Mouse (Mus musculus) hindbrain, embryonic 10.5 days (tissue): ENCODE results near the gene Cxcl3. TPM values are rescaled to one million over a fixed set of nuclear protein-coding genes. Genes with fewer than 3 reads are reported as not detected.

Experiments
- DNase-seq: peaks from one replicate; pipeline ENCODE4 v3.0.0-alpha.2; 2017; ENCODE audit warnings: low spot score
- H3K27ac ChIP-seq: fragments of 300-500 bp; sonication (generic); 2 replicates; pipeline ENCODE4 v1.5.1; 2016; ENCODE audit warnings: mild to moderate bottlenecking, moderate library complexity
- H3K27me3 ChIP-seq: fragments of 300-500 bp; sonication (generic); 2 replicates; pipeline ENCODE4 v1.6.1; 2016; ENCODE audit warnings: mild to moderate bottlenecking; ENCODE audit not compliant: poor library complexity, insufficient read depth, severe bottlenecking
- H3K36me3 ChIP-seq: fragments of 300-500 bp; sonication (generic); 2 replicates; pipeline ENCODE4 v1.6.1; 2016; ENCODE audit warnings: mild to moderate bottlenecking, moderate library complexity
- H3K4me1 ChIP-seq: fragments of 300-500 bp; sonication (generic); replicated peaks from 2 replicates; pipeline ENCODE4 v1.6.1; 2016; ENCODE audit warnings: mild to moderate bottlenecking
- H3K4me3 ChIP-seq: fragments of 300-500 bp; sonication (generic); 2 replicates; pipeline ENCODE4 v1.5.1; 2016; ENCODE audit warnings: mild to moderate bottlenecking, moderate library complexity
- H3K9me3 ChIP-seq: fragments of 300-500 bp; sonication (generic); 2 replicates; pipeline ENCODE4 v1.6.1; 2016; ENCODE audit warnings: mild to moderate bottlenecking, moderate library complexity
- WGBS: fragments of 180-500 bp; shearing (Covaris S2); methylation state at CpG from one replicate; pipeline ENCODE4 v1.1.7; 2016; 5-methylcytosine and 5-hydroxymethylcytosine counted together
- polyA plus RNA-seq: library from polyadenylated mRNA; unstranded; fragments of >200 nt; fragmentation: Nextera tagmentation; extraction: Ambion mirVana; gene quantifications from 2 replicates; pipeline ENCODE4 v1.2.1, GENCODE M21; 2016

Cxcl3 gene
- not detected in 2 replicates for polyA plus RNA-seq

DNA sequence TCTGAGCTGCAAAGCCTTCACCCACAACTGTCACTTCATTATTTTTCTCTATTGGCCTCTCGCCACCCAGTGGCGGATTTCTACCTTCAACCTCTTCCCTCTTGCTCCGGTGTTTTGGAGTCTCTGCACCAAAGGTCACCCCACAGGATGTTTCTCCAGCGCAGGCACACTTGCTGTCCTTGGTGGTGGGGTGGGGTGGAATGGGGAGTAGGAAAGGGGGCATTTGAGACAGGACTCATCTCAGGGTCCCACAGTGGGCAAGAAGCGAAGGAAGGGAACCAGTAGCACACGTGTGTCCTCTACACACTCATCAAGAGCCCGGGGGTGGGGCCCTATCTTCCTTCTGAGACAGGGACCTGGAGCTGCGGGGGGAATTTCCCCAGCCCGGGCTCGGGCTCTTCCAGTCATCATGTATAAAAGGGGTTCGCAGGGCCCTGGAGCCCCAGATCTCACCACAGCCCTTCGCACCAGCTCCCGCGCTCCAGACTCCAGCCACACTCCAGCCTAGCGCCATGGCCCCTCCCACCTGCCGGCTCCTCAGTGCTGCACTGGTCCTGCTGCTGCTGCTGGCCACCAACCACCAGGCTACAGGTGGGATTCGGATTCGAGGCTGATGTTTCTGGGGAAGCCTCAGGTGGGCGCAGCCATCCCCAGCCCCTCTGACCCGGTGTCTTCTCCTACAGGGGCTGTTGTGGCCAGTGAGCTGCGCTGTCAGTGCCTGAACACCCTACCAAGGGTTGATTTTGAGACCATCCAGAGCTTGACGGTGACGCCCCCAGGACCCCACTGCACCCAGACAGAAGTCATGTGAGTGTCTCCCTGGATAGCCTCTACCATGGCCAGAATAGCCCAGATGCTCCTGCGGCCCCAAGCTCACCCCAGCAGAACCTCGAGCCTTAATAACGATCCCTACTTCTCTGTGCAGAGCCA lies at the start of gene Cxcl3:
Gene Cxcl3, plus strand, starts transcription at position 445 of the 930 bp plus-strand sequence.
- Histone ChIP-seq H3K4me3 (peak within 1 kb of the TSS; percentile 50), H3K9me3 (no peaks in the 10 kb centered on the region), H3K27ac (no peak within 1 kb of the TSS), H3K27me3 (peaks cover 4% of the 10 kb centered on the region), H3K36me3 (no peaks in the 10 kb centered on the region), H3K4me1 (peaks cover 10% of the 10 kb centered on the region)
- 17% methylated on average over 26 of the region's 26 CpGs for WGBS
- DNase-seq, result peak; percentile 36

DNA sequence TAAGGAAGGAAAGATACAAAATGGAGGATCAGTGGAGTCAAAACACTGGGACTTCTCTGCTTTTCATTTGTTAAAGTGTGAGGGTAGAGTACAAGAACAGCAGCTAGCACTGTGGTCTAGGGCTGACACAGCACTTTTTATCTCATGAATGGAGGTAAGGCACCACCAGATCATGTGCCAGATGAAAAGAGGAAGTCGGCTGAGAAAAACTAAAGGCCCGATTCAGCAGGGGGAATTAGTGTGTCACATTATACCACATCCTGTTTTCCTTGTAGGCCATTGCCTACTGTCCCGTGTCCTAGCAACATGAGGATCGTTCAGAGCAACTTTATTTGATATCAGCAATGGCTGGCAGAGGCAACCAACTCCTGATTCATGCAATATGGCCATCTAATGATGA lies 43.9 kb upstream of the Cxcl3 start:
- no peak for DNase-seq
- Histone ChIP-seq H3K27ac (no peak overlapping the region), H3K27me3 (no peaks in the 10 kb centered on the region), H3K4me1 (no peaks in the 10 kb centered on the region), H3K9me3 (no peaks in the 10 kb centered on the region), H3K4me3 (no peak overlapping the region), H3K36me3 (no peaks in the 10 kb centered on the region)
- WGBS, result 77% methylated on average over 4 of the region's 4 CpGs

DNA sequence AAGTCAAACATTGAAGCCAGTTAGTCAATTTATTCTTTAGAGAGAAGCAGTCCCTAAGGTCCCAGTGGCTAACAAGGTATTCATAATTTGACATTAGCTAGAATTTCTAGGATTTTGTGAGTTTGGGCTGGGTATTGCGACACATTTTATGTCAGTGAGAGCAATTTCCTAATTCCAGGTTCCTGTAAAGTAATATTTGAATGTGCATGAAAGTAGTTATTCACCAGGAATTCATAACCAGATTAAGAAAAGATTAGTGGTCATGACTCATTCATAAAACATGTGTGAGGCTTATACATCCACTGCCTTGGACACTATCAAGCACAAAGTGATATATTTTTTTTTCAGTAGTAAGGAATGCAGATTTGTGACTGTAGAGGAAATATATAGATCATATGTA lies 32.0 kb upstream of the Cxcl3 start:
- H3K9me3 ChIP-seq, result no peaks in the 10 kb centered on the region
- WGBS, result 91% methylated on average over 1 of the region's 1 CpGs
- peaks cover 15% of the 10 kb centered on the region for H3K27me3 ChIP-seq
- peaks cover 7% of the 10 kb centered on the region for H3K4me1 ChIP-seq
- DNase-seq, result no peak
- no peaks in the 10 kb centered on the region for H3K36me3 ChIP-seq
- no peak overlapping the region for H3K4me3 ChIP-seq
- no peak overlapping the region for H3K27ac ChIP-seq

DNA sequence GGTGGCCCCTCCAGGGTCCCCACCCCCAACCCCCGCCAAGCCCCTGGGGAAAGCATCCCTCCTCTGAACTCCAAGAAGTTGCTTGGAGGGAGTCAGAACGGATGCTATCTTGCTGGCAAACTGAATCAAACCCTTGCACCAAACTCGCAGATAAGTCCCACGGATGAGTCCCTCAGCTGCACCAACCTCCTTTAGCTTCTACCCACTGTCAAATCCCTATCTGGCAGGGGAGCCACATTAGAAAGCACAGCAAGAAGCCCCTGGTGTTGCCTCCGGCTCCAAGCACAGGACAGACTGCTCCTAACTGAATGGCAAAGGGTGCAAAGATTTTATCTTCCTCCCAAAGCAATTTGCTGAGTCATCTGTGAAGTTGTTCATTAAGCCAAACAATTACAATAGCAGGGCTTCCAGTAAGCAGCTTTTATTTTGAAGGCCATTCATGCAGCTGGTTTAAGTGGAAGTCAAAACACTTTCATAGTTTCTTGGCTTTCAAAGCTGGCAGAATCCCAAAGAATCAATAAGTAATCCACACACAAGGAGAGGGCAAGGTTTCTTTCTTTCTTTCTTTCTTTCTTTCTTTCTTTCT lies 27.8 kb upstream of the Cxcl3 start:
- H3K4me3 ChIP-seq, result no peak overlapping the region
- H3K27ac ChIP-seq, result no peak overlapping the region
- no peaks in the 10 kb centered on the region for H3K9me3 ChIP-seq
- H3K27me3 ChIP-seq, result peaks cover 39% of the 10 kb centered on the region
- no peaks in the 10 kb centered on the region for H3K36me3 ChIP-seq
- DNase-seq, result no peak
- peaks cover 16% of the 10 kb centered on the region for H3K4me1 ChIP-seq
- 36% methylated on average over 5 of the region's 5 CpGs for WGBS

DNA sequence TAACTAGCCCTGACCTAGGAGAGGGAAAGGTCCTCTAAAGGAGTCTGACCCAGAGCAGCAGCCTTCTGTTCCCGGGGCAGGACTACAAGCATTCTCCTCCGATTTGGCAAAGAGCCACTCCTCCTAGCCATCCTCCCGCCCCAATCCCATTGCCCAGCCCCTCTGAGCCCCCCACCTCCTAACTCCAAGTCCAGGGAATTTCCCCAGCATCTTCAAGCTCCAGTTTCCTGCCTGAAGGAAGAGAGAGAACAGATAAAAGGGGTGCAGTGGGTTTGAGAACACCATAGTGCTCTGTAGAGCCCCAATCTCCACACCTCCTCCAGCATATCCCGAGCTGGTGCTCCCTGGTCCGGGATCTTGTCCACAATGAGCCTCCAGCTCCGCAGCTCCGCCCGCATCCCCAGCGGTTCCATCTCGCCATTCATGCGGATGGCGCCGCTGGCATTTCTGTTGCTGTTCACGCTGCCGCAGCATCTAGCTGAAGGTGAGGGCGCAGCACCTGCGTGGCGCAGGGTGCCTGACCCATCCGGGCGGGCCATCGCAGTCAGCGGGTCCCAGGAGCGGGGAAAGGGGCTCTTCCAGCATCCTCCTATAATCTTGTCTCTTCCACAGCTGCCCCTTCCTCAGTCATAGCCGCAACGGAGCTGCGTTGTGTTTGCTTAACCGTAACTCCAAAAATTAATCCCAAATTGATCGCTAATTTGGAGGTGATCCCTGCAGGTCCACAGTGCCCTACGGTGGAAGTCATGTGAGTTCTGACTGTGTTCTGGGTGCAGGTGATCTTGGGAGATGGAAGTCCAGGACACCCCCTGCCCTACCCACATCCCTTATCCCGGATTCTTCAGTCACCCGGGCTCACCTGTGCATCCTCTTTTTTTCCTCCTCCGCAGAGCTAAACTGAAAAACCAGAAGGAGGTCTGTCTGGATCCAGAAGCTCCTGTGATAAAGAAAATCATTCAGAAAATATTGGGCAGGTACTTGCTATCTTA lies 26.5 kb upstream of the Cxcl3 start, which contains the start of gene Cxcl5:
Gene Cxcl5, plus strand, starts transcription at position 284 of the 989 bp plus-strand sequence.
- H3K27ac ChIP-seq, result no peak within 1 kb of the TSS

DNA sequence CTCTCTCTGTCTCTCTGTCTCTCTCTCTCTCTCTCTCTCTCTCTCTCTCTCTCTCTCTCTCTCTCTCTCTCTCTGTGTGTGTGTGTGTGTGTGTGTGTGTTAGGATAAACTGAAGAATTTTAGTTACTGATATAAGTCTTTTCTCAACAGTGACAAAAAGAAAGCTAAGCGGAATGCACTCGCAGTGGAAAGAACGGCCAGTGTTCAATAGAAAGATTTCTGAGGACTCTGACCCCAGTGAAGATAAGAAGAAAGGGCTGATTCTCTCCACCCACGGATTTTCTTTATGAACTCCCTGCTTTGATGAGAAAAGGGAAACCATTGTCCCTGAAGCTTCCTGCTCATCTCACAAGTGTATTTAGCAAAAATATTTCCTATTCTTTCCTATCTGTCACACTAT lies 25.6 kb upstream of the Cxcl3 start:
- WGBS, result 54% methylated on average over 4 of the region's 4 CpGs
- Histone ChIP-seq H3K9me3 (no peaks in the 10 kb centered on the region), H3K27ac (no peak overlapping the region), H3K27me3 (peaks cover 39% of the 10 kb centered on the region), H3K36me3 (no peaks in the 10 kb centered on the region), H3K4me1 (peaks cover 16% of the 10 kb centered on the region), H3K4me3 (no peak overlapping the region)
- no peak for DNase-seq

More for the DNA sequence above, 26.5 kb upstream of the Cxcl3 start, which contains the start of gene Cxcl5:
- Histone ChIP-seq H3K9me3 (no peaks in the 10 kb centered on the region), H3K4me3 (peak within 1 kb of the TSS; percentile 54), H3K27me3 (peaks cover 39% of the 10 kb centered on the region), H3K36me3 (no peaks in the 10 kb centered on the region), H3K4me1 (peaks cover 16% of the 10 kb centered on the region)
- 4% methylated on average over 32 of the region's 32 CpGs for WGBS
- peak; percentile 33 for DNase-seq

DNA sequence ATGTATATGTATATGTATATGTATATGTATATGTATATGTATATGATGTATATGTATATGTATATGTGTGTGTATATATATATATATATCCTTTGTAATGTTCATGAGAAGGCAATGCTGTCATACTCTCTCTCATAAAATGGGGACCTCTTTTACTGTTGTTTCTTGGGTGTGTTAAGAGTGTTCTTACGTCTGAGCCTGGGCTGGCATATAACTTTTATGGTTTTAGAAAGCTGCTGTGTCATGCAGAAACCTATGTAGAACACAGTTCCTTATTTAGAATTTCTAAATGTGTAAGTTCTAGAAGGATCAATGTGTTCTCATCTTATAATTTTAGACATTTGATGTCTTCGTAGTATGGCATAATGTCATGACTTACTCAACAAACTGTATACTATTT lies 25.1 kb upstream of the Cxcl3 start:
- no peaks in the 10 kb centered on the region for H3K36me3 ChIP-seq
- peaks cover 39% of the 10 kb centered on the region for H3K27me3 ChIP-seq
- H3K27ac ChIP-seq, result no peak overlapping the region
- H3K4me3 ChIP-seq, result no peak overlapping the region
- WGBS, result 94% methylated on average over 2 of the region's 2 CpGs
- no peaks in the 10 kb centered on the region for H3K9me3 ChIP-seq
- peaks cover 16% of the 10 kb centered on the region for H3K4me1 ChIP-seq
- DNase-seq, result no peak

DNA sequence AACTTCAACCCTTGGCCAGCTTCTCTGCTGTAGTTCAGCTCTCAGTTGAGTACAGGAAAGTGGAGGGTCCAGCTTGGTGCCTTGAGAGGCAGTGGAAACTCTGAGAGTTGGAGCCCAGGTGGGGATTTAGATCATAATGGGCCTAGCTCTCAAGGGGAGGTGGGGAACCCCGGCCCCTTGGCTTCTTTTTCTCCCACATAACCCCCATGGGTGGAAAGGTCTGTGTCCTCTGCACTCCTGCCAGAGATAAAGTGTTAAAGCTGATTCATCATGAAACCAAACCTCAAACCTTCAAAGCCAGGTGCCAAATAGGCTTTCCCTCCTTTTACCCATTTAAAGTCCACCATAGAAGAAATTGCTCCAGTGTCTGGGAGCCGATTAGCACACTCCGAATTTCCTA lies 24.1 kb upstream of the Cxcl3 start:
- 86% methylated on average over 3 of the region's 3 CpGs for WGBS

DNA sequence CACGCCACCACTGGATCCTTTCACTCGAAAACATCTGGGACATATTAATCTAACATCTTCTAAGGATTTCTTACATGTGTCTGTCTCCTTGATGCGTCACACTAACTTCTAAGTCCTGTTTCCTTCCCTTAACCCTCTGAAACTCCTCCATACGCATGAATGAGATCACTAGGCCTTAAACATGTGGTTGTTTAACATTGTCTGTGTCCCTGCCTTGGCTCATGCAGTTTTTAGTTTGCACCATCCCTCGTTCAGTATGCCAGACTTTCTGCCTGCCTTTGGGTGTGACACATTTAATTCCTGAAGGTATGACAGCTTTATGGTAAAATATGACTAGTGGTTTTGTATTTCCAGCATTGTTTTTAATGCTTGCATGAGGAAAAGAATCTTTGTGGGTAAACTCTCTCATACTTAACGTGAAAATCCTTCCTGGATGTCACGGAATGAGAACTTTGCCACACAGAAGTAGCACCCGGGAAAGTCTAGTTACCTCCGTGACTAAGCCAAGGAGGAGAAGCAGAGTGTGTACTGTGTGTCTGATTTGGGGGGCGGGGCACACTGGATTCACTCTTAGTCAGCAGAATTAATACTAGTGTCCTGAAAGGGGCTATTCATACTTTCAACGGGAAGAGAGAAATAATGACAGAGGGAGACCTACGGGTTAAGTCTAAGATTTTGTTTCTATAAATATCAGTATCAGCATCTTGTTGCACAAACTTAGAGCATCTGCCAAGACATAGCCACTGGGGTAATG lies 21.8 kb upstream of the Cxcl3 start:
- H3K36me3 ChIP-seq, result no peaks in the 10 kb centered on the region
- no peak for DNase-seq
- peaks cover 22% of the 10 kb centered on the region for H3K27me3 ChIP-seq
- H3K4me3 ChIP-seq, result no peak overlapping the region
- peaks cover 7% of the 10 kb centered on the region for H3K4me1 ChIP-seq
- 75% methylated on average over 12 of the region's 12 CpGs for WGBS
- H3K9me3 ChIP-seq, result no peaks in the 10 kb centered on the region
- H3K27ac ChIP-seq, result no peak overlapping the region

More for the DNA sequence above, 24.1 kb upstream of the Cxcl3 start:
- H3K4me3 ChIP-seq, result no peak overlapping the region
- DNase-seq, result no peak
- peaks cover 39% of the 10 kb centered on the region for H3K27me3 ChIP-seq
- no peaks in the 10 kb centered on the region for H3K9me3 ChIP-seq
- no peaks in the 10 kb centered on the region for H3K36me3 ChIP-seq
- H3K4me1 ChIP-seq, result peaks cover 16% of the 10 kb centered on the region
- H3K27ac ChIP-seq, result no peak overlapping the region

DNA sequence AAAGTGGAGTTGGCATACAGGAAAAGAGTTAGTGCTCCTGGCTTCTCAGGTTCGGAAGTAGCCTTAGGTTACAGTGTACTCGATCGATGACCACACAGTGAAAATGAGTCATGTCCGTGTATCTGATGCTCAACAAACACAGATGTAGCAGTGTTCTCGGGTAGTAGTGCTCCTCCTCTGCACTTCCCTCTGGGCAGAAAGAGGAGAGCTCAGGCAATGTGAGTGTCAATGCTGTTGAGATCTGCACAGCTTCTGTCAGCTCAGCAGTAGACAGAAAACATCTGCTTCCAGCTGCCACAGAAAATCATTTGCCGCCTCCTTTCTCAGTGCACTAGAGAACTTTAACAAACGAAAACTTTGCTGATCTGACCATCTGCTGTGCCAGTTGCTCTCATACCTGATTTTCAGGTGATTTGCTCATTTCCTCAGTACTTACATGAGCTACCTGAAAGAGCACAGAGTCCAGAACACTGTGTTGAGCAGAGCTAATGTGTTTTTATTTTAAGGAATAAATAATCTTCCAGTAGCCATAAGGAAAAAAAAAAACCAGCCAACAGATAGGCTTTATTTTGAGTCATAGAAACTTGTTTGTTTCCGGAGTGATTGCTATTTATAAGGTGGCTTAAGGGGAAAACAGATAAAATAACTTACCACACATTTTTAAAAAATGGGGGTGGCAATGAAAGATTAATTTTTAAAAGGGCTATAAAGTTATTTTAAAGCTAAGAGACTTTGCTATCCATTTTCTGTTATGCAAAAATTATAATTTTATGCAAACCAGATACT lies 19.9 kb upstream of the Cxcl3 start:
- no peaks in the 10 kb centered on the region for H3K9me3 ChIP-seq
- H3K27me3 ChIP-seq, result peaks cover 8% of the 10 kb centered on the region
- no peaks in the 10 kb centered on the region for H3K36me3 ChIP-seq
- H3K4me1 ChIP-seq, result no peaks in the 10 kb centered on the region
- no peak overlapping the region for H3K4me3 ChIP-seq
- 75% methylated on average over 8 of the region's 8 CpGs for WGBS
- no peak for DNase-seq
- no peak overlapping the region for H3K27ac ChIP-seq

DNA sequence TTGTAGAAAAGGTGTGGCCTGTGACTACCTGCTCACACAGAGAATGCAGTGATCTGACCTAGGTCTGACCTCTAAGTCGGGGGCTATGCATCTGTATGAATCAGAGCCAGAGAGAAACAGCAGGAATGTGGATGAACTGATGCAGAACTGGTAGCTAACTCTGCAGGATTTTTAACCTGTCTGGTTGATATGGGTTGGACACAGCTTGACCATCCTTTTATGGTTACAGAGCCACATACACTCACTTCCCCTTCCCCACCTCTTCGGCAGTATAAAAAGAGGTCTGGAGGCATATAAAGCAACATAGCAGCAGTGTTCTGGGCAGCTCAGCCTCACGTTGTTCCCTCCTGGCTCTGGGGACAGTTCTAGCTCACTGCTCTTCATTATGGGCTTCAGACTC lies 17.7 kb upstream of the Cxcl3 start, which contains the start of gene Ppbp:
Gene Ppbp, plus strand, starts transcription at position 301 of the 400 bp plus-strand sequence.
- Histone ChIP-seq H3K4me3 (no peak within 1 kb of the TSS), H3K36me3 (no peaks in the 10 kb centered on the region), H3K4me1 (no peaks in the 10 kb centered on the region), H3K27ac (no peak within 1 kb of the TSS), H3K9me3 (no peaks in the 10 kb centered on the region), H3K27me3 (no peaks in the 10 kb centered on the region)
- WGBS, result 73% methylated on average over 3 of the region's 3 CpGs
- no peak for DNase-seq
